ENCODE assay signal across 18 mouse cellular contexts in the genomic region with DNA sequence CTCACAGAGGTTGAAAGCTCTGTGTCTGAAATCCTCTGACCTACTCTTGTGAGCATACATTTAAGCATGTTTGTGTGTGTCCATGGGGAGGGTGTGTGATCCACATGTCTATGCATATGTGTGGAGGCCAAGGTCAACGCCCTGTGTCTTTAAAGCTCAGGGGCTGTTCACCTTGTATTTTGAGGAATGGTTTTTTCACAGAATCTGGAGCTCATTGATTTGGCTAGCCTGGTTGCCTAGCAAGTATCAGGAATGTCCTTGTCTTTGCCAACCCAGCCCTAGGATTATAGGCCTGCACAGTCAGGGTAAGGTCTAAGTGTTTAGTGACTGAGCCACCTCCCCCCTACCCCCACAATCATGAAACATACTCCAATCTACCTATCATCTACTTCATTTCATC.
DNase-seq lines count a peak whose midpoint lies in the region; ATAC-seq lines count a peak whose summit lies in the region.
"Had no signal": no experiment of that assay in that cellular context is flagged by ENCODE, and none has a peak within 500 bp of the region (broad histone marks: within the 10 kb centered on the region; RNA-seq: fewer than 3 reads in every experiment).

No protein-coding gene starts in this region.

- H3K4me1 ChIP-seq in midbrain, embryonic 10.5 days: peaks cover 53% of the 10 kb centered on the region
- H3K4me1 ChIP-seq in midbrain, embryonic 16.5 days (ENCODE audit: control insufficient read depth, insufficient read depth, low read length): peaks cover 28% of the 10 kb centered on the region
- H3K4me1 ChIP-seq in midbrain, embryonic 13.5 days (replicated peaks): peaks cover 50% of the 10 kb centered on the region
- H3K4me1 ChIP-seq in neural tube, embryonic 15.5 days: peaks cover 50% of the 10 kb centered on the region

- H3K4me3 ChIP-seq in midbrain, embryonic 10.5 days: no peak overlapping the region
- no peak overlapping the region for H3K4me3 ChIP-seq in midbrain, embryonic 16.5 days (ENCODE audit: low read depth, low read length)
- H3K4me3 ChIP-seq in midbrain, embryonic 13.5 days (replicated peaks): no peak overlapping the region
- no peak overlapping the region for H3K4me3 ChIP-seq in neural tube, embryonic 15.5 days (replicated peaks)
- H3K4me3 ChIP-seq: limb, embryonic 13.5 days had no signal

- H3K27me3 ChIP-seq in midbrain, embryonic 10.5 days (ENCODE audit: low read depth, poor library complexity, severe bottlenecking): no peaks in the 10 kb centered on the region; the same call in 1 of the 2 replicates
- H3K27me3 ChIP-seq in midbrain, embryonic 16.5 days (ENCODE audit: control insufficient read depth, insufficient read depth, low read depth, low read length): no peaks in the 10 kb centered on the region
- no peaks in the 10 kb centered on the region for H3K27me3 ChIP-seq in midbrain, embryonic 13.5 days
- no peaks in the 10 kb centered on the region for H3K27me3 ChIP-seq in neural tube, embryonic 15.5 days (replicated peaks)

- H3K27ac ChIP-seq in midbrain, embryonic 10.5 days (replicated peaks): peak overlapping the region; percentile 83
- no peak overlapping the region for H3K27ac ChIP-seq in midbrain, embryonic 16.5 days (ENCODE audit: low read length)
- H3K27ac ChIP-seq in midbrain, embryonic 13.5 days: peak overlapping the region; percentile 54
- H3K27ac ChIP-seq in neural tube, embryonic 15.5 days (replicated peaks): peak overlapping the region; percentile 60
- H3K27ac ChIP-seq: limb, embryonic 13.5 days; liver, embryonic 14.5 days had no signal

- no peaks in the 10 kb centered on the region for H3K9me3 ChIP-seq in midbrain, embryonic 10.5 days (replicated peaks)
- H3K9me3 ChIP-seq in midbrain, embryonic 16.5 days (replicated peaks; ENCODE audit: control insufficient read depth, low read length, poor library complexity, severe bottlenecking): no peaks in the 10 kb centered on the region
- H3K9me3 ChIP-seq in midbrain, embryonic 13.5 days: no peaks in the 10 kb centered on the region
- no peaks in the 10 kb centered on the region for H3K9me3 ChIP-seq in neural tube, embryonic 15.5 days (replicated peaks)
- H3K9me3 ChIP-seq: limb, embryonic 13.5 days had no signal

- no peak for ATAC-seq in midbrain, embryonic 16.5 days
- no peak; the same call in 1 of the 2 replicates for ATAC-seq in midbrain, embryonic 13.5 days
- ATAC-seq in neural tube, embryonic 15.5 days (ENCODE audit: low FRiP score): no peak
- ATAC-seq: activated CD4-positive, CD25-positive, alpha-beta regulatory T cell, adult 4 months; Patski had no signal

- 81% methylated on average over 1 of the region's 1 CpGs for WGBS in midbrain, embryonic 10.5 days
- 57% methylated on average over 1 of the region's 1 CpGs for WGBS in midbrain, embryonic 16.5 days
- WGBS in midbrain, embryonic 13.5 days: 69% methylated on average over 1 of the region's 1 CpGs
- 55% methylated on average over 1 of the region's 1 CpGs for WGBS in neural tube, embryonic 15.5 days

- H3K9ac ChIP-seq in midbrain, embryonic 16.5 days (ENCODE audit: low read depth, low read length): no peak overlapping the region
- H3K9ac ChIP-seq in midbrain, embryonic 13.5 days (replicated peaks): no peak overlapping the region
- no peak overlapping the region for H3K9ac ChIP-seq in neural tube, embryonic 15.5 days (replicated peaks)
- H3K9ac ChIP-seq: limb, embryonic 13.5 days; liver, embryonic 14.5 days had no signal

- no peaks in the 10 kb centered on the region for H3K36me3 ChIP-seq in midbrain, embryonic 10.5 days
- H3K36me3 ChIP-seq in midbrain, embryonic 16.5 days (ENCODE audit: control insufficient read depth, insufficient read depth, low read length): no peaks in the 10 kb centered on the region
- no peaks in the 10 kb centered on the region for H3K36me3 ChIP-seq in midbrain, embryonic 13.5 days
- no peaks in the 10 kb centered on the region for H3K36me3 ChIP-seq in neural tube, embryonic 15.5 days
- H3K36me3 ChIP-seq: limb, embryonic 13.5 days had no signal

- peak; percentile 70 for DNase-seq in heart, adult 11 months
- DNase-seq in heart, postnatal 10 days: no peak
- peak; percentile 36 for DNase-seq in midbrain, embryonic 10.5 days (ENCODE audit: low spot score)
- no peak for DNase-seq in thymus, postnatal 25 days
- DNase-seq in thymus, postnatal 10 days (ENCODE audit: low spot score in 2 of 2): no peak
- DNase-seq: adrenal gland, postnatal 14 days; cerebellum, adult 2 months; gastrocnemius, postnatal 36 days; kidney, postnatal 36 days; right cerebral cortex, postnatal 14 days had no signal

- intact Hi-C loops in heart, postnatal 10 days (cut with DNase I): loop anchor here (2.0 to 10.0 kb wide), 2 partner anchors 779 to 837 kb away; no protein-coding TSS in a partner anchor

- no peak overlapping the region for H3K4me2 ChIP-seq in midbrain, embryonic 16.5 days (ENCODE audit: low read length)
- no peak overlapping the region for H3K4me2 ChIP-seq in midbrain, embryonic 13.5 days (replicated peaks)
- no peak overlapping the region for H3K4me2 ChIP-seq in neural tube, embryonic 15.5 days
- H3K4me2 ChIP-seq: heart, embryonic 11.5 days; limb, embryonic 13.5 days had no signal

Comparison
In these comparisons a context has a peak if more than half of its experiments do, and no peak if none do; other contexts are left out.
1. DNase-seq: peak in heart, adult 11 months (single experiment) and midbrain, embryonic 10.5 days (single experiment); none in heart, postnatal 10 days (0 of 2), thymus, postnatal 25 days (single experiment) and thymus, postnatal 10 days (0 of 2).